Mouse (Mus musculus) hindbrain, embryonic 16.5 days (tissue): ENCODE results near the gene Dock1. TPM values are rescaled to one million over a fixed set of nuclear protein-coding genes. Genes with fewer than 3 reads are reported as not detected.

Experiments used
- ATAC-seq: fragments of 200-750 bp; cut with Nextera tagmentation; 2 replicates; pipeline ENCODE4 v1.8.0; 2017; ENCODE audit warnings: moderate TSS enrichment, moderate library complexity
- H3K27ac ChIP-seq: fragments of 300-500 bp; sonication (generic); 2 replicates; pipeline ENCODE4 v1.5.1; 2014; ENCODE audit warnings: low read depth, mild to moderate bottlenecking, control low read depth, low read length, moderate library complexity
- H3K27me3 ChIP-seq: fragments of 300-500 bp; sonication (generic); replicated peaks from 2 replicates; pipeline ENCODE4 v1.6.1; 2014; ENCODE audit warnings: low read length; ENCODE audit not compliant: control insufficient read depth, insufficient read depth
- H3K36me3 ChIP-seq: fragments of 300-500 bp; sonication (generic); 2 replicates; pipeline ENCODE4 v1.6.1; 2014; ENCODE audit warnings: mild to moderate bottlenecking, low read length, moderate library complexity, mixed read lengths; ENCODE audit not compliant: control insufficient read depth, insufficient read depth
- H3K4me1 ChIP-seq: fragments of 300-500 bp; sonication (generic); 2 replicates; pipeline ENCODE4 v1.6.1; 2014; ENCODE audit warnings: low read depth, low read length; ENCODE audit not compliant: control insufficient read depth, insufficient read depth
- H3K4me2 ChIP-seq: fragments of 300-500 bp; sonication (generic); 2 replicates; pipeline ENCODE4 v1.6.1; 2014; ENCODE audit warnings: mild to moderate bottlenecking, low read length, control low read depth, moderate library complexity
- H3K4me3 ChIP-seq: fragments of 300-500 bp; sonication (generic); 2 replicates; pipeline ENCODE4 v1.5.1; 2014; ENCODE audit warnings: mild to moderate bottlenecking, low read length, control low read depth, moderate library complexity
- H3K9ac ChIP-seq: fragments of 300-500 bp; sonication (generic); 2 replicates; pipeline ENCODE4 v1.6.1; 2014; ENCODE audit warnings: low read depth, mild to moderate bottlenecking, control low read depth, low read length, moderate library complexity
- H3K9me3 ChIP-seq: fragments of 300-500 bp; sonication (generic); 2 replicates; pipeline ENCODE4 v1.6.1; 2014; ENCODE audit warnings: mild to moderate bottlenecking, low read length, moderate library complexity; ENCODE audit not compliant: control insufficient read depth
- WGBS: fragments of 180-500 bp; shearing (Covaris S2); extraction: QIAGEN DNeasy Blood & Tissue Kit; methylation state at CpG from one replicate; pipeline ENCODE4 v1.1.7; 2014; 5-methylcytosine and 5-hydroxymethylcytosine counted together
- polyA plus RNA-seq: library from polyadenylated mRNA; unstranded; fragments of >200 nt; fragmentation: Nextera tagmentation; extraction: Ambion mirVana; gene quantifications from 2 replicates; pipeline ENCODE4 v1.2.1, GENCODE M21; 2015

The Dock1 gene
- 8.8 and 8.9 TPM in 2 replicates for polyA plus RNA-seq

- H3K27me3 ChIP-seq, result peaks cover 8% of the 10 kb centered on the region
- peak; percentile 82 for ATAC-seq
- peaks cover 10% of the 10 kb centered on the region for H3K4me1 ChIP-seq
- H3K27ac ChIP-seq, result peak within 1 kb of the TSS; percentile 79
- no peaks in the 10 kb centered on the region for H3K9me3 ChIP-seq
- H3K9ac ChIP-seq, result peak within 1 kb of the TSS; percentile 74
- 3% methylated on average over 52 of the region's 77 CpGs for WGBS
- H3K4me3 ChIP-seq, result peak within 1 kb of the TSS; percentile 76
- H3K36me3 ChIP-seq, result no peaks in the 10 kb centered on the region
- peak within 1 kb of the TSS; percentile 100 for H3K4me2 ChIP-seq
Observed at GRCm38 (mm10) chr7:134670312-134671002, at the start of gene Dock1. Dock1 (plus strand) TSS chr7:134670654.

- H3K27me3 ChIP-seq, result no peaks in the 10 kb centered on the region
- WGBS, result 79% methylated on average over 4 of the region's 4 CpGs
- no peak overlapping the region for H3K9ac ChIP-seq
- H3K4me1 ChIP-seq, result no peaks in the 10 kb centered on the region
- H3K4me3 ChIP-seq, result no peak overlapping the region
- no peak overlapping the region for H3K4me2 ChIP-seq
- H3K27ac ChIP-seq, result no peak overlapping the region
- no peaks in the 10 kb centered on the region for H3K36me3 ChIP-seq
- H3K9me3 ChIP-seq, result no peaks in the 10 kb centered on the region
- ATAC-seq, result no peak
Observed at GRCm38 (mm10) chr7:134627906-134628305, 42.5 kb upstream of the Dock1 start.

- Histone ChIP-seq H3K27ac (no peak overlapping the region), H3K36me3 (no peaks in the 10 kb centered on the region), H3K4me2 (no peak overlapping the region), H3K27me3 (no peaks in the 10 kb centered on the region), H3K4me3 (no peak overlapping the region), H3K9me3 (no peaks in the 10 kb centered on the region), H3K9ac (no peak overlapping the region), H3K4me1 (no peaks in the 10 kb centered on the region)
- ATAC-seq, result no peak
- 88% methylated on average over 8 of the region's 8 CpGs for WGBS
Observed at GRCm38 (mm10) chr7:134650246-134650830, 20.1 kb upstream of the Dock1 start.

- Histone ChIP-seq H3K4me1 (no peaks in the 10 kb centered on the region), H3K27ac (no peak overlapping the region), H3K4me3 (no peak overlapping the region), H3K4me2 (no peak overlapping the region), H3K9ac (no peak overlapping the region), H3K9me3 (no peaks in the 10 kb centered on the region), H3K36me3 (no peaks in the 10 kb centered on the region), H3K27me3 (no peaks in the 10 kb centered on the region)
- WGBS, result 92% methylated on average over 3 of the region's 3 CpGs
- ATAC-seq, result no peak
Observed at GRCm38 (mm10) chr7:134651071-134651470, 19.4 kb upstream of the Dock1 start.

GRCm38 (mm10) chr7:134663241-134663640 is 7.2 kb upstream of the Dock1 start:
- no peak overlapping the region for H3K9ac ChIP-seq
- WGBS, result 24% methylated on average over 2 of the region's 2 CpGs
- H3K27ac ChIP-seq, result no peak overlapping the region
- no peaks in the 10 kb centered on the region for H3K4me1 ChIP-seq
- no peak overlapping the region for H3K4me3 ChIP-seq
- H3K36me3 ChIP-seq, result no peaks in the 10 kb centered on the region
- ATAC-seq, result no peak
- H3K9me3 ChIP-seq, result peaks cover 4% of the 10 kb centered on the region
- H3K4me2 ChIP-seq, result no peak overlapping the region
- no peaks in the 10 kb centered on the region for H3K27me3 ChIP-seq

- Histone ChIP-seq H3K27me3 (peaks cover 6% of the 10 kb centered on the region), H3K36me3 (no peaks in the 10 kb centered on the region), H3K27ac (no peak overlapping the region), H3K4me2 (no peak overlapping the region), H3K9ac (no peak overlapping the region), H3K4me1 (no peaks in the 10 kb centered on the region; the same call in 1 of the 2 replicates), H3K4me3 (no peak overlapping the region), H3K9me3 (no peaks in the 10 kb centered on the region)
- no peak for ATAC-seq
- 80% methylated on average over 5 of the region's 5 CpGs for WGBS
Observed at GRCm38 (mm10) chr7:134665642-134666282, 4.7 kb upstream of the Dock1 start.

GRCm38 (mm10) chr7:134667271-134667702 is 3.2 kb upstream of the Dock1 start:
- no peak overlapping the region for H3K4me2 ChIP-seq
- peaks cover 8% of the 10 kb centered on the region for H3K27me3 ChIP-seq
- ATAC-seq, result no peak
- WGBS, result 84% methylated on average over 4 of the region's 4 CpGs
- H3K9ac ChIP-seq, result no peak overlapping the region
- H3K4me1 ChIP-seq, result peaks cover 4% of the 10 kb centered on the region
- H3K9me3 ChIP-seq, result no peaks in the 10 kb centered on the region
- no peaks in the 10 kb centered on the region for H3K36me3 ChIP-seq
- H3K27ac ChIP-seq, result no peak overlapping the region
- H3K4me3 ChIP-seq, result no peak overlapping the region

DNA sequence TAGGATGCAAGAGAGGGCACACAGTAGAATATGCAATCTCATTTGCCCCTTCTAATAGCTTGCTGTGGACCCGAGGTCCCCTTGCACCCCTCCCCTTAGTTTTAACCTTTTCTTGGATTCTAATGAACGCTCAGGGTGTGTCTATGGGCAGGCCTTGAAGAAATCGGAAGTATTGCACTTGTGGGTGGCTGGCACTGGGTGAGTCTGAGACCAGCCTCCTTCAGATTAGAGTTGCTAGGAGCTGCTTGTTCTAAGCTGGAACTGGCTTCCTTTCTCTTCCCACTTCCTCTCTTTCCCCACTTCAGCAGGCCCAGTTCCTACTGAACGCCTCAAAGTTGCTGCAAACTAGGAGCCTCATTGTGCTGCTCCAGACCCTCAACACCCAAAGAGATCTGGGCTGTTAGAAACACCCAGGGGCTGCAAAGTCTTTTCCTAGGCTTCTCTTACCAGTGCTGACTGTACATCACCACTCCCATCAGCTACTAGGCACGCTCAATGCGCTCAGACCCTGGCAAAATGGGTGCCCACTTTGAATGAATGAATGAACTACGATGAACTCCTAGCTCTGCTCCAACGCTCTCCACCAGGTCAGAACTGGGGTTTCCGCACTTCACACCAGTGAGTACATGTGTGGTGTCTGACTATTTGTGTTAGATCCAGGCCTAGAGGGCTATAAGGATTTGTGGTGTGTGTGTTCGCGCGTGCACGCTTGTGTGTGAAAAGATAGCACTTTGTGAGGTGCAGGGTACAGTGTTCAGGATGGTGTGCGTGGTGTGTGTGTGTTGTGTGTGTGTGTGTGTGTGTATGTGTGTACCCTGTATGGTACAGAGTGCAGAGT is 761 bp upstream of the Dock1 start:
- H3K36me3 ChIP-seq, result no peaks in the 10 kb centered on the region
- peaks cover 10% of the 10 kb centered on the region for H3K4me1 ChIP-seq
- no peaks in the 10 kb centered on the region for H3K9me3 ChIP-seq
- 90% methylated on average over 14 of the region's 14 CpGs for WGBS
- H3K4me2 ChIP-seq, result peak overlapping the region; percentile 100
- no peak for ATAC-seq
- peak overlapping the region; percentile 74 for H3K9ac ChIP-seq
- peaks cover 8% of the 10 kb centered on the region for H3K27me3 ChIP-seq
- H3K4me3 ChIP-seq, result peak overlapping the region; percentile 76
- H3K27ac ChIP-seq, result no peak overlapping the region
